Mouse (Mus musculus) lung, postnatal 25 days (tissue): ENCODE data around the gene Ptprd.

Experiments used
- DNase-seq: peaks from one replicate; pipeline ENCODE4 v3.0.0; 2022; ENCODE audit warnings: low spot score

Gene Ptprd

DNA sequence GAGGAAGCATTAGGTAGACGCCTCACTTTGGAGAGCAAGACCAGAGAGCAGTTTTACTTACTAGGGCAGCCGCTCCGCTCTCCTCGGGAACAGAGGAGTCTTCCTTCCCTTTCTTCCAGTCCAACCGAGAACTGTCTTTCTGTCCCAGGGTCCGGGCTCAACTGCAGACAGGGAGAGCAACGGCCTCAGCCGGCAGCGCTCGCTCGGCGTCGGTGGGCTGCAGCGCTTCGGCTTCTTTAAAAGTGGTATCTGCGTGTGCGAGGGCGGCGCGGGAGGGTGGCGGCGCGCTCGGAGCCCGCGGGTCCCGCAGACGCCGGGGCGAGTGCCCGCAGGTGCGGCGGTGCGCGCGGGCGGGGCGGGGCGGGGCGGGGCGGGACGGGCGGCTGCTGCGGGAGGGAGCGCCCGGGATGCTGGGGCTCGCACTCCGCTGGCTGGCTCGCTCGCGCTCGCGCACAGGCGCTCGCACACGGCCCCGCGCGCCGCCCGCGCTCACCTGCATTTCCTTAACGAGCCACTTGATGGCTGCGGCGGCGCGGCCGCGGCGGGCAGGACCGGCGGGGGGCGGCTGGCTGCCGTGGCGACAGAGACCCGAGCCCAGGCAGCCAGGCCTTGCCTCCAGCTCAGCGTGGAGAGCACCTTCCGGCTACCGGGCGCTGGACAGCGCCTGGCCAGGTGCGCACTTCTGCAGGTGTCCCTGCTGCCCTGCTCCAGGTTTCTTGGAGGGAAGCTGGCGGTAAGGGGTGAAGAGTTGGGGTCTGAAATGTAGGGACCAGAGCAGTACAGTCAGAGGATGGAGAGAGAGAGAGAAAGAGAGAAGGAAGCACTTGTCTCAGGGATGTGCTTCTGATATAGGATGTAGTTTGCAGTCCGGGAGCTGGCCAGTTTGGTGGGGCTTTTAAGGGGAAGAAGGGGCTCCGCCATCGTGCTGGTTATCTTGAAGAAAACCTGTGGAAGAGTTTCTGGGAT, at the start of gene Ptprd:
TSS of gene Ptprd (minus strand) at position 433 of the 966 bp plus-strand sequence.
- DNase-seq = no peak

DNA sequence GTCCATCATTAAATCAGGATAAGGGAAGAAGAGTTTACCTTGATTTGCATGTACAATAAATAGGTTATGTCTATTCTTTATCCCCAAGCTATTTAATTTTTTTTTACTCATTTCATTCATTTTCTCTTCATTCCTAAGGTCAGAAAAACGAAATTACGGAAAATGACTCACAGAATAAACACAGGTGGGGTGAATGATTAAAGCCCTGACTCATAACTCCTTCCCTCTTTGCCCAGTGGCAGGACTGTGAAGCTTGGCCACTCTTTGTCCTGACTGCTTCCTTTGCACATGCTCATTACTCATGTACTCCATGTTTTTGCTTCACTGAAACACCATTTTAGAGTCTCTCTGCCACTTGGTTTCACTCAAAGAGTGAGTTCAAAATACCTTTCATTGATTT, 24.1 kb upstream of the Ptprd start:
- DNase-seq = no peak

DNA sequence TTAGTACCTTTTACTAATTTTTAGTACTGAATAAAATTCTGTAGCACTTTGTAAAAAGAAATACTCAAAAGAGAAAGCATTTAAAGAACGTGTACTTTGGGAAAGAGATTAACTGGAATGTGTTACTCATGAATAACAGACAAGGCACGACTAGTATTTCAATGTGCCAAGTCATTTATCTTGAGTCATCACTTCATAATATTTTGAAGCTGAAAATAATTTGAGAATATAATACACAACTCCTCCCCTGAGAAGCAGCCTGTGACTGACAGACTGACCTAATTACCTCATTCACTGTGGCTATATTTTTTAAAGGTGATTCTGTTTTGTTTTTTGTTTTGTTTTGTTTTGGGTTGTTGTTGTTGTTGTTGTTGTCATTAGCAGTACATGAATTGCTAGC, 23.6 kb upstream of the Ptprd start:
- no peak for DNase-seq

DNA sequence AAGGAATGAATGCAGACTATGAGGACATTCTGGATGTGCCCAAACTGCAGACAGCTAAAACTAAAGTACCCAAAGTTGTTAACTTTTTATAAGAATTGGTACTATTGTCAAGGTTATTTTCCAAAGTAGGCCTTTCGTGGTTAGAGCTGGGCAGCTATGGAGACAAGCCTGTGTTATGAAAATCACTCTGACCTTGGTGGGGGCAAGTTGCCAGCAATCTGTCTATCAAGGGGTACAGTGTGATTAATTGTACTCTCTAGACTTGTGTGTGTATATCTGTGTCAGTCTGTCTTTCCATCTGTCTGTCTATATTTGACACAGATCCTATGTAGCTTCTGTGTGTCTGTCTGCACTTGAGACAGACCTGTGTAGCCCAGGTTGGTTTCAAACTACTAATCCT, 22.9 kb upstream of the Ptprd start:
- no peak for DNase-seq

DNA sequence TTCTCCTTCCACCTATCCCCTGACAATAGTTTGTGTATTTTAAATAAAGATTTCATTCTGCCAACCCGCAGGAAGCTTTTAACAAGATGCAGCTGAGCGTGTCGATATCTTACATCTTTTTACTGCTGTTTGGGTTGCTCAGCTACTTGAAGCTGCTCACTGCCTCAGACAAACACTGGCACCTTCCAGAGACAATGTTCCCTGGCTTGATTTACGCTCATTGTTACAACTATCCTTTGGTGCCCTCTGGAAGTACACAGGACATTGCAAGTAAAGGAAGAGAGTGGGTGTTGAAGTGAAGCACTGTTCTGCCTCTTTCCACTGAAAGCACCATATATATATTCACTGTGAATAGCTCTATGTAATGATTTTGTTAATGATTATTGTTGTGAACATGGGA, 2.2 kb upstream of the Ptprd start:
- DNase-seq = no peak

DNA sequence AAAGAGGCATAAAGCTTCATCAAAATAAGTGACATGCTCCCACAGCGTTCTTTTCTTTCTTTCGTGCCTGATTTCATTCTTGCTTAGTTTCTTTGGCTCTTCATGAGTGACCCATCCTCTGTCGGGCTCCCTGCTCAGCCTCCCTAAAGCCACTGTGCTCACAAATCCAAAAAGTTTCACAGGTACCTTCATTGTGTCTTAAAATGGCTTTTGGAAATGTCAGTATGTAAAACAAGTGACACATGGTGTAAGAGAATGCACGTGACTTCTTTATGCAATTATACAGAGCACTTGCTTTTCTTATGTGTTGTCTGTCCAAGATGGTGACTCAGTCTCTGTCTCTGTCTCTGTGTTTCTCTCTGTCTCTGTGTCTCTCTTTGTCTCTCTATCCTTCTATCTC, 1.2 kb upstream of the Ptprd start:
- DNase-seq = no peak

DNA sequence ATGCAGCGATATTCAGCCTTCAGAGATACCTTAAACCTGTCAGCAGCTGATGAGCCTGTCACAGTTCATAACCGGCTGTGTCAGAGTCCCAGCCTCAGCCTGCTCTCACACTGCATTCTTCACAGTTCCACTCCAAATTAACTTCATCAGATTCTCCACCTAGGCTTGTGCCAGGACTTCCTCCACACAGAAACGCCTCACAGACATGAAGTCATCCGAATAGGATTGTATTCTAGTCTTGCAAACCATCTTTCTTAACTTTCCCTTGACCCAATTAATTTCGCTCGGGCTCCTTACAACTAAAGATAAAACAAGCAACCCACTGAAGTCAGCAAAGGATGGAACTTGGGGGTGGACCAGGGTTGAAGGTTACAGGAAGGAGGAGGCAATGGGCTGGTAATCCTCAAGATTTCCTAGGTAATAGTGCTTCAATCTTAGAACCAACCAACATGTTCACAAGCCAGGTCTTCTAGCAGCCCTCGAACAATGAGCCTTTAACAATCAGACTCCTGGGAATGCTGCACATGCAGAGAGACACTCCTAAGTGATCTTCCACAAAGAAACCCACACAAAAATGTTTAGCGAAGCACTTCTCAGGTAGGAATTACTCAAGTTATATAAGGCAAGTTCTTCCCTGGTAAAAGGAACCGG, 758 bp downstream of the Ptprd start:
- DNase-seq = no peak

DNA sequence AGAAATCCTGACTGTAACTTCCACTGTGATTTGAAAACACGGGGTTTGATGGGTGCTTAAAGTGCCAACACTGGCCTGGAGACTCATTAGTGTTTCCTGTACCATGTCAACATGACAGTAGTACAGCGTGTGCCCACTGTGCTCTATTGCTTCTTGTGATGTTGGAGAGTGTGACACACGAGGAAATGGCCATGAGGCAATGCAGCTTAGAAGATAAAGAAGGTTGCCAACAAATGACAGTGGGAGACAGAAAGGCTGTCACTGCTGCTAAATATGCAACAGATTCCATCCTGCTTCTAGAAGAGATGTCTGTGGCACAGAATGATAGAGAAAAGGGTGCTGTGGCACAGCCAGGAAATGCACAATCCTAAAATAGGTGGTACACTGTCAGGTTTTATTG, 6.7 kb downstream of the Ptprd start:
- no peak for DNase-seq

DNA sequence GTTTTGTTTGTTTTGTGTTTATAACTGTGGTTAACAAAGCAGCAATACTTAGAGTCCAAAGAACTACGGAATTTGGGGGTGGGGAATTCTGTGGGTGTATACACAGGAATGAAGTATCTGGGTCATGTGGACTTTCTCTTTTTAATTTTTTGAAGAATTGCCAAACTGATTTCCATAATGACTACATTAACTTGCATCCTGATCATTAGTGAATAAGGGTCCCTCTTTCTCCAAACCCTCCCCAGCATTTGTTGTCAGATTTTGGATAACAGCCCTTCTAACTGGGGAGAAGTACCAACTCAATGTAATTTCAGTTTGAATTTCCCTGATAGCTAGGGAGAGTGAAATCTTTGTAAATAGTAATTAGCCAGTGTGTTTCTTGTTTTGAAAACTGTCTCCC, 43.3 kb downstream of the Ptprd start:
- no peak for DNase-seq

DNA sequence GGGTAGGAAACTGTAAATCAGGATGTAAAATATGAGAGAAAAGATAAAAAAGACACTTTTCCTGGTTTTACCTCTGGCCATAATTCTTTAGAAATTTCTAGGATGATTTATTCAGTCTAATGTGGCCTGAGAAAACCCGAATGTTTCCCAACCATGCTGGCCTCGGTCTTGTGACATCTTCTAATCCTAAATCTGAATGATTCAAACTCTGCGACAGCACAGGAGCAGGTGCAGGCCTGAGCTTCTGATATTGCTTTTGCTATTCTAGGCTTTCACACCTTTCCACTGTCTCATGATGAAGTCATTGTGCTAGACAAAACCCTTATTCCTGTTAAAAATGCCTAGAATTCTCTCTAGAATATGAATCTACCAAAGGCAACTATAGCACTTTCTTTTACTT, 51.3 kb downstream of the Ptprd start:
- DNase-seq = no peak

DNA sequence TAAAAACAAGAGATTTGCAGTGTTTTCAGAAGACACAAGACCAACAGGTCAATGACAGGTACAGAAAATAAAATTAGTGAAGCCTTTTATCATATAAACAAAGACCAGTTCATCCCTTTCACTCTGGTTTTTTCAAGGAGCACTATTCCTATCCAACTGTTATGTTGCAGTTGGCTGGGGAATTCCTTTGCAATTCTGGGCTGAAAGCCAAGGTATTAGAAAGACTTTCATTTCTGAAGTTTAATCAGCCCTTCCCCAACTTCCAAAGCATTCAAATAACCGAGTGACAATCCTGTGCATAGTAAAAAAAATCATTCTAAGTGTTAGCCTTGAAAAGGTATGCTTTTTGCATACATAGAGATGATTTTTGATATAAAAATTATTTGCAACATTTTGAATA, 61.2 kb downstream of the Ptprd start:
- DNase-seq = no peak

DNA sequence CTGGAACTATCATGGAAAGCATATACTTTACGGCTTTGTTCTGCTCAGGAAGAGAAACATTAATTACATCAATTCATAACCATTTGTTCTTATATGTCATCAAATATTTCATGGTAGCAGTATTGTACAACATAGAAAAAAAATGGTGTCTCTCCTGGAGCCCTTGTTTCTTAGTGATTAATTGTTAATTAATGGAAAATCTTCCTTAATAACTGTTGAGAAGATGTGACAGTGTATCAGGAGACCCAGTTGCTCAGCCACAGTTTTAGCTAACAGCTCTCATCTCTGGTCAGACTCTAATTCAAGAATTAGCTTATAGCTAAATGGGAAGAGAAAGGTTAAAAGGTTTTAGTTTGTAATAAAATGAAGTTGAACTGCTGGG, 69.0 kb downstream of the Ptprd start:
- no peak for DNase-seq

DNA sequence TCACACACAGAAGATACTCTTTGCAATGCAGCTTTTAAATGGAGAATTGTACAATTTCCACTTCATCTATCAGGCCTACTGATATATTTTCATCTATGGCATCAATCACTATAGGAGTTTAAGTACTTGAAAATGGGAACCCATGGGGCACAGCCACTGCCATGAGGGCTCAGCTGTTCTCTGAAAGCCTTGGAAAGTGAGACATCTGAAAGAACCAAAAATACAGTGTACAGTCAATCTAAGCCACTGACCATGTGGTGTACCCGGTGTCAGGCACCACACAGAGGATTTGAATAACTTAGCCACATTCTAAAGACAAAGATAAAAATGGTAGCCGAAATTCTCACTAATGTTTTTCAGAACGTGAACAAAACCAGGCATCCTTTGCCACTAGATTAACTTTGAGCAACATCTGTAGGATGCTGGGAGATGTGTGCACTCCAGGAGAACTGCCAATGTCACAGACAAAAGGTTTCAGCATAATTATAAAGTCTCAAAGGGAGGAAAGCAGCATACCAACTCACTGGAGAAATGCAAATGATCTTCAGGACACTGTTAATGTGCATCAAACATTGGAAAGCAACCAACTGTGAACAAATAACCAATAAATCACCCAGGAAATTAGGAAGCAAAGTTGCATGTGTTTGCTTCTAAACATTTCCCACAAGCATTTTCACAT, 69.5 kb downstream of the Ptprd start:
- DNase-seq = no peak

DNA sequence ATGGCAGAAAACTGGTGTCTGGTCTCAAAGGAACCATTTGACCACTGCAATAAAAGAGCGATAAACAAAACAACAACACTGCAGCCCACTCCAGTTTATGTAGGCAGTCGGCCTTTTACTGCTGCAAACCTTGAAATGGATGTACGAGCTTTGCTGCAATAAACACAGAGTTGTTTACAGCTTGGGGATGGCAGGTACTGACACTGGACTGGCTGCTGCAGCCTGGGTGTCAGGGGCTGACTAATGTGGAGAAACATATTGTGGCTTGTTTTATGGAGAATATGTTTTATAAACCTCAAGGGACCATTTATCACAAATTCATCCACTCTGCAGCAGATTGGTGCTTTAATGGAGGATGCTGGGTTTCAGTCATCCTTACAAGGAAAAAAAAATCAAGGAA, 100.9 kb downstream of the Ptprd start:
- DNase-seq = no peak

DNA sequence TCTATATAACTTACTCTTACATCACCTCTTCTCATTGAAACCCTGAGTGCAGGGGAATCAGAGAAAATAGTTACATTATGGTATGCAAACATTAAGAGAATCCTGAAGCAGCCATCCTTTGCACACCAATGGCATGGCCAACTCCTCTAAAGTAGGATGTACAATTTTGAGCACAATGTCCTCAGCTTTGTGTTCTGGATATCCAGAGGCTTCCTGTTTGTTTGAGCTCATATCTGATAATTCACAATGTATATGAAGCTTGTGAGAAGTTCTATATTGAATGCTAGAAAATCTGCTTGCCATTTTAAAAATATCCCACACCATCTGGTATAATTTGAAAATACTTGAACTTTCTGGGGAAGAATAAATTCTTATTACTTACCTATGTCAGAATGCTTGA, 114.2 kb downstream of the Ptprd start:
- no peak for DNase-seq

DNA sequence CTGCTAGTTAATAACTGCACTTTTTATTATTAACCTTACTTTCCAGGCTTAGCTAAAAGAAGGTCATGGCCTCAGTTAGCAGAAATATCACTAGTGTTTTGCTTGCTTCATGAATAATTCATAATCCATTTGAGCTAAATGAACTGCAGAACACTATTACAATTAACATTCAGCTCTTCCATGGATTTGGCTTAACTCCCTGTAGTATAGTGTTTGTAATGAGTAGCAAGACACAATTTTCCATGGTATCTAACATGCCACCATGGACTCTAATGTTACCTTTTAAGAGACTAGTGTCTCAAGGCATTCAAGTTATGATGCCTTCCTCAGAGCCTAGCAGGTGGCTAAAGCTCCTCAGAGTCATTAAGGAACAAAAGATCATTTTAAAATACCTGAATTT, 129.0 kb downstream of the Ptprd start:
- no peak for DNase-seq

DNA sequence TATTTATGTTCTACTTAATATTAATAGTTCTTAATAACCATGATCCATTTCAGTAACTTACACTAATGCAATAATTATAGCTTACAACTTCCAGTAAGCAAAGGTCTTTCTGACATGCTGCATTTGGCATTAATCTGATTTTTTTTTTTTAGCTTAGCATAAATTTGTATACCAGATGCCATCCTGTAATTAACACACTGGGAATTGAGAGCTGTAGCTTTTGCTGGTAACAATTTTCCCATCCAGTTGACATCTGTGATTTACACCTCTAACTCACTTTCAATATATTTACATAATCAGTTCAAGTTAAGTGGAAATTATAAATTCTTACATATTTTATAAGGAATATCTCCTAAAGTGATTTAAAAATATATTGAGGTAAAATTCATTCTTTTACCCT, 134.3 kb downstream of the Ptprd start:
- no peak for DNase-seq

DNA sequence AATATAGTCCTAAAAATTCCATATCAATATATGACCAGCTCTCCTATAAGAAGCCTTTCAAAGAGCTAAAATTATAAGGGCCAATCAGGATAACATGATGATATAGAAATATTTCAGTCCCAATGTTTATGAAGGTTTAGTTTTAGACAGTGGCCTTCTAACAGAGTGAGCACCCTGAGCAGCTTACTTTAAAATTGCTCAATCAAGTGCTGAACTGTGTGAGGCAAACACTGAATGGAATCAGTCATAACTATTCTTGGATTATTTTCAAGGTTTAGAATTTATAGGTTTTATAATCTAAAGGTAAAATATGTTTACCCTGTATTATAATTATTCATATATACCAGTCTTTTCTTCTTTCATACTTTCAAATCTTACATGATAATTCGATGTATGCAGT, 134.7 kb downstream of the Ptprd start:
- DNase-seq = no peak

DNA sequence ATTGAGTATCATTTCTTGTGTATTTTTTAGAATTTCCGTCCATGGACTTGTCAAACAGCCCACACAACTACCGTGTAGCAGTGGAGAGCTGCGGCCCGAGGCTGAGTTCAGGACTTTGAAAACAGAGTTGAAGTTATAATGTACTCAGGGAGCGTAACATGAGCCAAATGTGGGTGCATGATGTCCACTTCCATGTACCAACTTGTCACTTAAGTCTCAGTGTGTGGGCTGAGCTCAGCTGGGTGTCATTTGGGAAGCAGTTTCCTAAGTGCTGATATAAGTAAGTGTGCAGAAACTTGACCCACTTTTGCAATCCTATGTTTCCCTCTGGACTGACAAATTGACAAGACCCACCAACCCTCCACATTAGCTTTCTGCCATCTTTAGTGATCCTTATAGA, 173.4 kb downstream of the Ptprd start:
- no peak for DNase-seq

DNA sequence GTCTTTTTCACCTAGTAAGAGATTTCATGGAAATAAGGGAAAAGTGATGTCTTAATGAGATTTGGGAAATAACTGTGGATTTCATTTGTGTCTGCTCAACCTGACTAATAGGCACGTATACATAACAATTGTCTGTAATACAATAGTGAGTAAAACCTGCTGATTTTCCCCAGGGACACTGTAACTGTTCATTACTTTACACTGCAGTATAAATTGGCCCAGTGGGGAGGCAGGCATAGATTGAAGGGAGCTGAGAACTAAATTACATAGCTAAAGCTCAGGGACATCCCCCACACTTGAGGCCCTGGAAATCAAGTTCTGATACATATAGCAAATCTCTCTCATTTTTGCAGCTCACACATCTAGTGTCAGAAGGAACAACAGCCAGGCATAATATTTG, 209.7 kb downstream of the Ptprd start:
- DNase-seq = no peak

DNA sequence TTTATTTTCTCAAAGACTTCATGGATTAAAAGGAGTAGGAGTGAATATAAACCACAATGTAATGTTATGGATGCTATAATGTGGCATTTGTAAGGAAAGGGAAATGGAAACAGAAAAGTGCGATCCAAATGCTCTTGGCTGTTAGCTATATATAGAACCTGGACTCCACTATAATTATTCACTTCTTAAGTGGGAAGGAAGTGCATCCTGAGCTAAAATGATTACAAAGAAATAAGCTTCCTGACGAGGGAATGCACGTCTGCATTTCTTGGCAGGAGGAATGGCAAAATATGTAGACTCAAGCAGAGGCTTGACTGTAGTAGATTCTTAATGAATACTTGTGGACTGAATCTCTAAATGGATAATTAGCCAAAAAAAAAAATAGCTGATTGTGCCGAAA, 219.1 kb downstream of the Ptprd start:
- no peak for DNase-seq

DNA sequence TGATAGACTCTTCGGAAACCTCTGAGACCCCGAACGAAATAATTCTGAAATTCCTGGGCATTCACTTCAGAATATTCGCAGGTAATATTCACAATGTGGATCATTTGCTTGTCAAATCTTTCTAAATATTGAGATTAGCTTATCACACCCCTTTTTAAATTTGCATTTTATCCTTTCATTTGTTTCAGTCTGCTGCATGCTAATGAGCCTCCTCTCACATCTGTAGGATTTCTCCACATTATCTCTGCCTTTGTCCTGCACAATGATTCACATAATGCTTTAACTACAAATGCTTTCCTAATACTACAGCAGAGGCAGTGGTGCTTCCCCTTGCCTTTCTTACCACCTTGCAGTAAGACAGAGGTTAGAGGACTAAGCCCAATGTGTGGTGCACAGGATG, 229.7 kb downstream of the Ptprd start:
- DNase-seq = no peak

DNA sequence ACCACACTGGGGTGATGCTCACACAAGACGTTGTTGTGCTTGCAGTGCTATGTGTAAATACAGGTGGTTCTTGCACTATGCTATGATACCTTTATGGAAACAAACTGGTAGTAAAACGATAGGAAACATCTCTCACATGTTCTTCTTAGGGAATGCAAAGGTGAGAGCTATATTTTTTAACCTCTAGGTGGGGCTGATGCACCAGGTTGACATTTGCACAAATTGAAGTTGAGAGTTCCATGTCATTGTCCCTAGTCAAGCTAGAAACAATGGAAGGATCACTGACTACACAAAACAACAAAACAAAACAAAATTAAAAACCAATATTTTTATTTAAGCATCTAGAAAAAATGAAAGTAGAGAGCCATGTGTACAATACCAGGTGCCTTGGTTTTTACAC, 250.1 kb downstream of the Ptprd start:
- no peak for DNase-seq
